Mouse (Mus musculus) small intestine, adult 2 months (tissue): Measurements from ENCODE around the gene Limch1.

Source experiments
- CTCF ChIP-seq: fragments of 200-500 bp; IDR thresholded peaks from 2 replicates; pipeline ENCODE4 v1.5.1; 2012; ENCODE audit warnings: low read depth, mild to moderate bottlenecking, control low read depth, inconsistent platforms, low read length, moderate library complexity, mixed read lengths; ENCODE audit not compliant: insufficient replicate concordance, insufficient read length; ENCODE audit errors: extremely low read depth
- POLR2A ChIP-seq: fragments of 200-500 bp; IDR thresholded peaks from 2 replicates; pipeline ENCODE4 v1.6.1; 2012; ENCODE audit warnings: low read depth, mild to moderate bottlenecking, control low read depth, inconsistent platforms, low read length, moderate library complexity

- TF ChIP-seq POLR2A (no peak), CTCF (no peak)
Observed at GRCm38 (mm10) chr5:66895440-66896120, 150.0 kb downstream of the Limch1 start.
